Mouse (Mus musculus) liver, embryonic 13.5 days (tissue): ENCODE data around the gene Jdp2. TPM values are rescaled to one million over a fixed set of nuclear protein-coding genes. Genes with fewer than 3 reads are reported as not detected.

Experiments used
- polyA plus RNA-seq: library from polyadenylated mRNA; unstranded; fragments of >200 nt; fragmentation: Nextera tagmentation; extraction: Ambion mirVana; gene quantifications from 2 replicates; pipeline ENCODE4 v1.2.1, GENCODE M21; 2015

Gene Jdp2
- polyA plus RNA-seq, 1 experiment from 2014 or later = 0.12 TPM

Other genes with a start within 250 kb of the Jdp2 start
- 175 and 191 TPM in 2 replicates for gene Tmed10, start 224.2 kb upstream of the Jdp2 start, polyA plus RNA-seq
- gene Fos, start 125.1 kb upstream of the Jdp2 start, polyA plus RNA-seq = 1.5 and 1.7 TPM in 2 replicates
- 4.3 and 4.7 TPM in 2 replicates for gene Batf, start 87.6 kb downstream of the Jdp2 start, polyA plus RNA-seq
- 3.8 and 5.4 TPM in 2 replicates for gene Flvcr2, start 147.5 kb downstream of the Jdp2 start, polyA plus RNA-seq
- gene Erg28, start 225.5 kb downstream of the Jdp2 start, polyA plus RNA-seq = 93.5 and 115 TPM in 2 replicates
- gene Ttll5, start 225.6 kb downstream of the Jdp2 start, polyA plus RNA-seq = 5.0 and 6.4 TPM in 2 replicates